Mouse (Mus musculus) liver, embryonic 12.5 days (tissue): ENCODE measurements around the gene Prpf8. TPM values are rescaled to one million over a fixed set of nuclear protein-coding genes. Genes with fewer than 3 reads are reported as not detected.

ENCODE experiments used
- ATAC-seq: fragments of 200-750 bp; cut with Nextera tagmentation; 2 replicates; pipeline ENCODE4 v1.8.0; 2017; ENCODE audit warnings: moderate number of reproducible peaks, mild to moderate bottlenecking, moderate library complexity
- H3K27ac ChIP-seq: fragments of 300-500 bp; sonication (generic); 2 replicates; pipeline ENCODE4 v1.5.1; 2016; ENCODE audit warnings: mild to moderate bottlenecking
- H3K27me3 ChIP-seq: fragments of 300-500 bp; sonication (generic); replicated peaks from 2 replicates; pipeline ENCODE4 v1.6.1; 2016; ENCODE audit warnings: mild to moderate bottlenecking, moderate library complexity
- H3K36me3 ChIP-seq: fragments of 300-500 bp; sonication (generic); 2 replicates; pipeline ENCODE4 v1.6.1; 2016; ENCODE audit warnings: mild to moderate bottlenecking, moderate library complexity
- H3K4me1 ChIP-seq: fragments of 300-500 bp; sonication (generic); 2 replicates; pipeline ENCODE4 v1.6.1; 2016
- H3K4me2 ChIP-seq: fragments of 300-500 bp; sonication (generic); 2 replicates; pipeline ENCODE4 v1.6.1; 2016; ENCODE audit warnings: mild to moderate bottlenecking, moderate library complexity
- H3K4me3 ChIP-seq: fragments of 300-500 bp; sonication (generic); 2 replicates; pipeline ENCODE4 v1.5.1; 2016; ENCODE audit warnings: mild to moderate bottlenecking, moderate library complexity
- H3K9ac ChIP-seq: fragments of 300-500 bp; sonication (generic); 2 replicates; pipeline ENCODE4 v1.6.1; 2016; ENCODE audit warnings: mild to moderate bottlenecking, moderate library complexity
- H3K9me3 ChIP-seq: fragments of 300-500 bp; sonication (generic); replicated peaks from 2 replicates; pipeline ENCODE4 v1.6.1; 2016; ENCODE audit warnings: mild to moderate bottlenecking, moderate library complexity
- WGBS: fragments of 180-500 bp; shearing (Covaris S2); methylation state at CpG from one replicate; pipeline ENCODE4 v1.1.7; 2016; ENCODE audit not compliant: insufficient replicate concordance; 5-methylcytosine and 5-hydroxymethylcytosine counted together
- polyA plus RNA-seq: library from polyadenylated mRNA; unstranded; fragments of >200 nt; fragmentation: Nextera tagmentation; extraction: Ambion mirVana; gene quantifications from 2 replicates; pipeline ENCODE4 v1.2.1, GENCODE M21; 2016

The Prpf8 gene
- polyA plus RNA-seq, 1 experiment from 2014 or later: 46.6 TPM

GRCm38 (mm10) chr11:75511213-75511612 lies 24.6 kb downstream of the Prpf8 start:
- H3K9ac ChIP-seq: no peak overlapping the region
- H3K36me3 ChIP-seq: peaks cover 35% of the 10 kb centered on the region
- H3K4me1 ChIP-seq: peaks cover 22% of the 10 kb centered on the region
- H3K4me2 ChIP-seq: no peak overlapping the region; the same call in 1 of the 2 replicates
- H3K9me3 ChIP-seq: no peaks in the 10 kb centered on the region
- H3K4me3 ChIP-seq: no peak overlapping the region
- no peaks in the 10 kb centered on the region for H3K27me3 ChIP-seq
- 81% methylated on average over 6 of the region's 6 CpGs for WGBS
- ATAC-seq: no peak
- H3K27ac ChIP-seq: no peak overlapping the region

GRCm38 (mm10) chr11:75512301-75513018 lies 25.8 kb downstream of the Prpf8 start:
- Histone ChIP-seq H3K4me3 (no peak overlapping the region), H3K9ac (no peak overlapping the region), H3K27ac (no peak overlapping the region), H3K4me1 (peaks cover 22% of the 10 kb centered on the region), H3K27me3 (no peaks in the 10 kb centered on the region), H3K36me3 (peaks cover 23% of the 10 kb centered on the region), H3K9me3 (no peaks in the 10 kb centered on the region), H3K4me2 (no peak overlapping the region)
- no peak for ATAC-seq
- WGBS: 59% methylated on average over 9 of the region's 9 CpGs

GRCm38 (mm10) chr11:75513336-75513735 lies 26.7 kb downstream of the Prpf8 start, which contains the start of gene Scarf1:
TSS of gene Scarf1 (plus strand) at chr11:75513540.
- no peak for ATAC-seq
- peaks cover 21% of the 10 kb centered on the region for H3K4me1 ChIP-seq
- no peaks in the 10 kb centered on the region for H3K9me3 ChIP-seq
- no peaks in the 10 kb centered on the region for H3K27me3 ChIP-seq
- peak within 1 kb of the TSS; percentile 27 for H3K4me2 ChIP-seq
- peak within 1 kb of the TSS; percentile 2; the same call in 1 of the 2 replicates for H3K4me3 ChIP-seq
- H3K36me3 ChIP-seq: peaks cover 14% of the 10 kb centered on the region
- no peak within 1 kb of the TSS for H3K9ac ChIP-seq
- 42% methylated on average over 8 of the region's 8 CpGs for WGBS
- no peak within 1 kb of the TSS for H3K27ac ChIP-seq

- Histone ChIP-seq H3K4me2 (no peak overlapping the region), H3K9me3 (no peaks in the 10 kb centered on the region), H3K27me3 (0 out of 2 replicates have a peak, but pooled peaks cover 3% of the 10 kb centered on the region), H3K9ac (0 out of 2 replicates have a peak overlapping the region, but pooled peaks have one; percentile 9), H3K36me3 (no peaks in the 10 kb centered on the region), H3K4me3 (no peak overlapping the region), H3K4me1 (peaks cover 3% of the 10 kb centered on the region), H3K27ac (no peak overlapping the region)
- WGBS: 83% methylated on average over 25 of the region's 25 CpGs
- ATAC-seq: no peak
Observed at GRCm38 (mm10) chr11:75515186-75515585, 28.6 kb downstream of the Prpf8 start.

GRCm38 (mm10) chr11:75519834-75520633 lies 33.4 kb downstream of the Prpf8 start:
- WGBS: 69% methylated on average over 15 of the region's 15 CpGs

GRCm38 (mm10) chr11:75521609-75522008 lies 35.0 kb downstream of the Prpf8 start:
- Histone ChIP-seq H3K4me1 (no peaks in the 10 kb centered on the region), H3K4me3 (no peak overlapping the region), H3K4me2 (no peak overlapping the region), H3K9me3 (no peaks in the 10 kb centered on the region), H3K27me3 (0 out of 2 replicates have a peak, but pooled peaks cover 7% of the 10 kb centered on the region), H3K27ac (no peak overlapping the region), H3K9ac (no peak overlapping the region), H3K36me3 (no peaks in the 10 kb centered on the region)
- no peak for ATAC-seq
- 69% methylated on average over 4 of the region's 4 CpGs for WGBS

More at GRCm38 (mm10) chr11:75519834-75520633, 33.4 kb downstream of the Prpf8 start:
- H3K4me2 ChIP-seq: no peak overlapping the region
- no peak for ATAC-seq
- no peaks in the 10 kb centered on the region for H3K4me1 ChIP-seq
- no peak overlapping the region for H3K27ac ChIP-seq
- H3K9ac ChIP-seq: no peak overlapping the region
- no peak overlapping the region for H3K4me3 ChIP-seq
- no peaks in the 10 kb centered on the region for H3K9me3 ChIP-seq
- 0 out of 2 replicates have a peak, but pooled peaks cover 7% of the 10 kb centered on the region for H3K27me3 ChIP-seq
- H3K36me3 ChIP-seq: no peaks in the 10 kb centered on the region

- Histone ChIP-seq H3K27me3 (0 out of 2 replicates have a peak, but pooled peaks cover 7% of the 10 kb centered on the region), H3K9ac (no peak overlapping the region), H3K36me3 (no peaks in the 10 kb centered on the region), H3K4me3 (no peak overlapping the region), H3K27ac (no peak overlapping the region), H3K4me1 (no peaks in the 10 kb centered on the region), H3K4me2 (no peak overlapping the region), H3K9me3 (no peaks in the 10 kb centered on the region)
- ATAC-seq: no peak
- 81% methylated on average over 2 of the region's 2 CpGs for WGBS
Observed at GRCm38 (mm10) chr11:75522793-75523192, 36.2 kb downstream of the Prpf8 start.

- Histone ChIP-seq H3K27me3 (0 out of 2 replicates have a peak, but pooled peaks cover 3% of the 10 kb centered on the region), H3K4me1 (peaks cover 8% of the 10 kb centered on the region), H3K9me3 (no peaks in the 10 kb centered on the region), H3K4me2 (no peak overlapping the region), H3K27ac (no peak overlapping the region), H3K9ac (no peak overlapping the region), H3K4me3 (no peak overlapping the region), H3K36me3 (no peaks in the 10 kb centered on the region)
- ATAC-seq: no peak
- WGBS: 73% methylated on average over 15 of the region's 15 CpGs
Observed at GRCm38 (mm10) chr11:75525531-75526125, 39.0 kb downstream of the Prpf8 start.

- Histone ChIP-seq H3K4me3 (no peak overlapping the region), H3K9ac (no peak overlapping the region), H3K27me3 (0 out of 2 replicates have a peak, but pooled peaks cover under 1% of the 10 kb centered on the region), H3K9me3 (no peaks in the 10 kb centered on the region), H3K36me3 (no peaks in the 10 kb centered on the region), H3K4me2 (no peak overlapping the region), H3K27ac (no peak overlapping the region), H3K4me1 (peaks cover 14% of the 10 kb centered on the region)
- 70% methylated on average over 6 of the region's 6 CpGs for WGBS
- no peak for ATAC-seq
Observed at GRCm38 (mm10) chr11:75526943-75527342, 40.3 kb downstream of the Prpf8 start.

- peaks cover 13% of the 10 kb centered on the region; the same call in 1 of the 2 replicates for H3K27me3 ChIP-seq
- H3K4me2 ChIP-seq: no peak overlapping the region
- peaks cover 41% of the 10 kb centered on the region for H3K4me1 ChIP-seq
- 39% methylated on average over 4 of the region's 4 CpGs for WGBS
- no peaks in the 10 kb centered on the region for H3K36me3 ChIP-seq
- ATAC-seq: no peak
- no peaks in the 10 kb centered on the region for H3K9me3 ChIP-seq
- no peak overlapping the region for H3K4me3 ChIP-seq
- no peak overlapping the region for H3K27ac ChIP-seq
- H3K9ac ChIP-seq: no peak overlapping the region
Observed at GRCm38 (mm10) chr11:75529771-75530170, 43.2 kb downstream of the Prpf8 start.

- WGBS: 0% methylated on average over 10 of the region's 10 CpGs
- Histone ChIP-seq H3K9ac (peak overlapping the region; percentile 91), H3K4me3 (peak overlapping the region; percentile 75), H3K27me3 (peaks cover 13% of the 10 kb centered on the region; the same call in 1 of the 2 replicates), H3K9me3 (no peaks in the 10 kb centered on the region), H3K4me1 (peaks cover 47% of the 10 kb centered on the region), H3K4me2 (peak overlapping the region; percentile 99), H3K27ac (peak overlapping the region; percentile 94), H3K36me3 (no peaks in the 10 kb centered on the region)
- ATAC-seq: peak; percentile 58
Observed at GRCm38 (mm10) chr11:75530325-75530724, 43.7 kb downstream of the Prpf8 start.
